Mouse (Mus musculus): ENCODE results near the gene Fam69a. TPM values are rescaled to one million over a fixed set of nuclear protein-coding genes. Genes with fewer than 3 reads are reported as not detected.
"Not testable (repeated sequence)": the region's sequence is repeated elsewhere in the genome, so short reads cannot be mapped to it uniquely, and the experiment has no call there.

The Fam69a gene
- polyA plus RNA-seq, 1 experiment from 2014 or later = 20.9 TPM

- Histone ChIP-seq H3K36me3 (peaks cover 18% of the 10 kb centered on the region), H3K4me1 (replicated peaks) (no peaks in the 10 kb centered on the region), H3K4me3 (replicated peaks) (no peak overlapping the region), H3K9ac (no peak overlapping the region), H3K27ac (no peak overlapping the region), H3K4me2 (replicated peaks) (no peak overlapping the region), H3K9me3 (no peaks in the 10 kb centered on the region), H3K27me3 (replicated peaks) (no peaks in the 10 kb centered on the region)
- WGBS = 74% methylated on average over 3 of the region's 3 CpGs
- no peak for ATAC-seq
These were observed 77.2 kb downstream of the Fam69a start for GRCm38 (mm10) chr5:107909668-107910067.

GRCm38 (mm10) chr5:107908514-107909110, 78.3 kb downstream of the Fam69a start:
- no peak for ATAC-seq
- H3K4me3 ChIP-seq (replicated peaks) = no peak overlapping the region
- H3K4me2 ChIP-seq (replicated peaks) = no peak overlapping the region
- no peak overlapping the region for H3K9ac ChIP-seq
- H3K9me3 ChIP-seq = no peaks in the 10 kb centered on the region
- WGBS = 80% methylated on average over 2 of the region's 2 CpGs
- no peak overlapping the region for H3K27ac ChIP-seq
- no peaks in the 10 kb centered on the region for H3K4me1 ChIP-seq (replicated peaks)
- peaks cover 22% of the 10 kb centered on the region for H3K36me3 ChIP-seq
- H3K27me3 ChIP-seq (replicated peaks) = no peaks in the 10 kb centered on the region

- Histone ChIP-seq H3K4me2 (replicated peaks) (no peak overlapping the region), H3K4me3 (replicated peaks) (no peak overlapping the region), H3K36me3 (peaks cover 25% of the 10 kb centered on the region), H3K4me1 (replicated peaks) (no peaks in the 10 kb centered on the region), H3K27ac (no peak overlapping the region), H3K9ac (no peak overlapping the region), H3K27me3 (replicated peaks) (no peaks in the 10 kb centered on the region), H3K9me3 (no peaks in the 10 kb centered on the region)
- no peak for ATAC-seq
- whole genome bisulfite sequencing = 67% methylated on average over 3 of the region's 3 CpGs
These were observed 82.6 kb downstream of the Fam69a start for GRCm38 (mm10) chr5:107904325-107904724.

GRCm38 (mm10) chr5:107901014-107901615, 85.8 kb downstream of the Fam69a start:
- peak overlapping the region; percentile 91 for H3K4me3 ChIP-seq (replicated peaks)
- peak; percentile 30 for ATAC-seq
- peak overlapping the region; percentile 44 for H3K4me2 ChIP-seq (replicated peaks)

GRCm38 (mm10) chr5:107900206-107901013, 86.5 kb downstream of the Fam69a start, which contains the start of gene Rpl5:
TSS of gene Rpl5 (plus strand) at chr5:107900502.
- Histone ChIP-seq H3K27ac (peak within 1 kb of the TSS; percentile 87), H3K4me1 (replicated peaks) (no peaks in the 10 kb centered on the region), H3K4me2 (replicated peaks) (peak within 1 kb of the TSS; percentile 44), H3K9ac (peak within 1 kb of the TSS; percentile 97), H3K36me3 (peaks cover 6% of the 10 kb centered on the region; the same call in 1 of the 2 replicates), H3K9me3 (no peaks in the 10 kb centered on the region), H3K27me3 (replicated peaks) (no peaks in the 10 kb centered on the region), H3K4me3 (replicated peaks) (peak within 1 kb of the TSS; percentile 91)
- WGBS = 3% methylated on average over 66 of the region's 66 CpGs
- peak; percentile 98 for ATAC-seq

More at GRCm38 (mm10) chr5:107901014-107901615, 85.8 kb downstream of the Fam69a start:
- H3K36me3 ChIP-seq = peaks cover 10% of the 10 kb centered on the region; the same call in 1 of the 2 replicates
- H3K9me3 ChIP-seq = no peaks in the 10 kb centered on the region
- no peaks in the 10 kb centered on the region for H3K4me1 ChIP-seq (replicated peaks)
- no peaks in the 10 kb centered on the region for H3K27me3 ChIP-seq (replicated peaks)
- under 1% methylated on average over 23 of the region's 23 CpGs for WGBS
- peak overlapping the region; percentile 87 for H3K27ac ChIP-seq
- H3K9ac ChIP-seq = peak overlapping the region; percentile 97

- no peak overlapping the region for H3K4me3 ChIP-seq (replicated peaks)
- no peaks in the 10 kb centered on the region for H3K27me3 ChIP-seq (replicated peaks)
- H3K9me3 ChIP-seq = no peaks in the 10 kb centered on the region
- H3K4me1 ChIP-seq (replicated peaks) = no peaks in the 10 kb centered on the region
- no peak overlapping the region for H3K27ac ChIP-seq
- no peak for ATAC-seq
- H3K9ac ChIP-seq = no peak overlapping the region
- WGBS = 71% methylated on average over 1 of the region's 1 CpGs
- H3K4me2 ChIP-seq (replicated peaks) = no peak overlapping the region
- no peaks in the 10 kb centered on the region for H3K36me3 ChIP-seq
These were observed 90.6 kb downstream of the Fam69a start for GRCm38 (mm10) chr5:107896265-107896664.

GRCm38 (mm10) chr5:107894676-107895075, 92.2 kb downstream of the Fam69a start:
- Histone ChIP-seq H3K4me1 (replicated peaks) (no peaks in the 10 kb centered on the region), H3K36me3 (no peaks in the 10 kb centered on the region), H3K27ac (no peak overlapping the region), H3K9ac (no peak overlapping the region), H3K4me3 (replicated peaks) (no peak overlapping the region), H3K4me2 (replicated peaks) (no peak overlapping the region), H3K27me3 (replicated peaks) (no peaks in the 10 kb centered on the region), H3K9me3 (no peaks in the 10 kb centered on the region)
- no peak for ATAC-seq
- 70% methylated on average over 7 of the region's 7 CpGs for WGBS

GRCm38 (mm10) chr5:107891515-107891914, 95.4 kb downstream of the Fam69a start:
- H3K36me3 ChIP-seq; H3K4me2 ChIP-seq (replicated peaks); H3K27ac ChIP-seq; H3K9me3 ChIP-seq; H3K9ac ChIP-seq; H3K4me1 ChIP-seq (replicated peaks); H3K27me3 ChIP-seq (replicated peaks); H3K4me3 ChIP-seq (replicated peaks): not testable (repeated sequence)
- ATAC-seq = 0 out of 2 replicates have a peak, but pooled peaks have one; percentile 23
- WGBS = 100% methylated on average over 1 of the region's 1 CpGs

GRCm38 (mm10) chr5:107889994-107890888, 96.6 kb downstream of the Fam69a start:
- H3K27me3 ChIP-seq (replicated peaks) = no peaks in the 10 kb centered on the region
- ATAC-seq = peak; percentile 79
- H3K36me3 ChIP-seq = no peaks in the 10 kb centered on the region
- H3K9ac ChIP-seq = no peak overlapping the region
- H3K9me3 ChIP-seq = no peaks in the 10 kb centered on the region
- no peak overlapping the region for H3K4me2 ChIP-seq (replicated peaks)
- 45% methylated on average over 9 of the region's 9 CpGs for WGBS
- no peak overlapping the region for H3K4me3 ChIP-seq (replicated peaks)
- H3K27ac ChIP-seq = 0 out of 2 replicates have a peak overlapping the region, but pooled peaks have one; percentile 5
- H3K4me1 ChIP-seq (replicated peaks) = no peaks in the 10 kb centered on the region

GRCm38 (mm10) chr5:107880710-107881109, 106.2 kb downstream of the Fam69a start:
- Histone ChIP-seq H3K4me2 (replicated peaks) (no peak overlapping the region), H3K4me1 (replicated peaks) (no peaks in the 10 kb centered on the region), H3K9me3 (no peaks in the 10 kb centered on the region), H3K27me3 (replicated peaks) (no peaks in the 10 kb centered on the region), H3K9ac (no peak overlapping the region), H3K36me3 (no peaks in the 10 kb centered on the region), H3K27ac (no peak overlapping the region), H3K4me3 (replicated peaks) (no peak overlapping the region)
- 62% methylated on average over 5 of the region's 5 CpGs for WGBS
- peak; percentile 65; the same call in 1 of the 2 replicates for ATAC-seq

- H3K9ac ChIP-seq = no peak overlapping the region
- H3K27ac ChIP-seq = no peak overlapping the region
- no peaks in the 10 kb centered on the region for H3K27me3 ChIP-seq (replicated peaks)
- H3K9me3 ChIP-seq = no peaks in the 10 kb centered on the region
- H3K4me1 ChIP-seq (replicated peaks) = no peaks in the 10 kb centered on the region
- H3K4me2 ChIP-seq (replicated peaks) = no peak overlapping the region
- WGBS = 85% methylated on average over 1 of the region's 1 CpGs
- no peak for ATAC-seq
- H3K36me3 ChIP-seq = no peaks in the 10 kb centered on the region
- no peak overlapping the region for H3K4me3 ChIP-seq (replicated peaks)
These were observed 109.8 kb downstream of the Fam69a start for GRCm38 (mm10) chr5:107877053-107877452.

GRCm38 (mm10) chr5:107875261-107875611, 111.6 kb downstream of the Fam69a start:
- Histone ChIP-seq H3K9ac (no peak overlapping the region), H3K9me3 (no peaks in the 10 kb centered on the region), H3K27me3 (replicated peaks) (no peaks in the 10 kb centered on the region), H3K4me1 (replicated peaks) (no peaks in the 10 kb centered on the region), H3K4me3 (replicated peaks) (no peak overlapping the region), H3K4me2 (replicated peaks) (no peak overlapping the region), H3K27ac (no peak overlapping the region), H3K36me3 (no peaks in the 10 kb centered on the region)
- ATAC-seq = peak; percentile 34; the same call in 1 of the 2 replicates
